Mouse (Mus musculus) heart, embryonic 13.5 days (tissue): ENCODE results near the gene Baiap2l2. TPM values are rescaled to one million over a fixed set of nuclear protein-coding genes. Genes with fewer than 3 reads are reported as not detected.
A peak's percentile ranks its signal among the peaks of the same experiment; 100 is the strongest.

Experiments
- ATAC-seq: fragments of 200-750 bp; cut with Nextera tagmentation; 2 replicates; pipeline ENCODE4 v1.8.0; 2017; ENCODE audit warnings: moderate TSS enrichment; ENCODE audit not compliant: insufficient number of reproducible peaks, low FRiP score, low TSS enrichment; ENCODE audit errors: extremely low read depth
- H3K27ac ChIP-seq: fragments of 300-500 bp; sonication (generic); replicated peaks from 2 replicates; pipeline ENCODE4 v1.5.1; 2015; ENCODE audit warnings: moderate library complexity, mild to moderate bottlenecking, inconsistent platforms
- H3K27me3 ChIP-seq: fragments of 300-500 bp; sonication (generic); replicated peaks from 2 replicates; pipeline ENCODE4 v1.6.1; 2015; ENCODE audit warnings: mild to moderate bottlenecking, inconsistent platforms
- H3K36me3 ChIP-seq: fragments of 300-500 bp; sonication (generic); 2 replicates; pipeline ENCODE4 v1.6.1; 2015; ENCODE audit warnings: mild to moderate bottlenecking, inconsistent platforms
- H3K4me1 ChIP-seq: fragments of 300-500 bp; sonication (generic); 2 replicates; pipeline ENCODE4 v1.6.1; 2015; ENCODE audit warnings: inconsistent platforms
- H3K4me2 ChIP-seq: fragments of 300-500 bp; sonication (generic); 2 replicates; pipeline ENCODE4 v1.6.1; 2015; ENCODE audit warnings: inconsistent platforms, mild to moderate bottlenecking, moderate library complexity
- H3K4me3 ChIP-seq: fragments of 300-500 bp; sonication (generic); 2 replicates; pipeline ENCODE4 v1.5.1; 2015; ENCODE audit warnings: moderate library complexity, mild to moderate bottlenecking, inconsistent platforms
- H3K9ac ChIP-seq: fragments of 300-500 bp; sonication (generic); 2 replicates; pipeline ENCODE4 v1.6.1; 2015; ENCODE audit warnings: inconsistent platforms, mild to moderate bottlenecking, moderate library complexity
- H3K9me3 ChIP-seq: fragments of 300-500 bp; sonication (generic); 2 replicates; pipeline ENCODE4 v1.6.1; 2016; ENCODE audit warnings: inconsistent platforms
- WGBS: fragments of 180-500 bp; shearing (Covaris S2); methylation state at CpG from one replicate; pipeline ENCODE4 v1.1.7; 2015; ENCODE audit warnings: mixed read lengths; 5-methylcytosine and 5-hydroxymethylcytosine counted together
- polyA plus RNA-seq: library from polyadenylated mRNA; unstranded; fragments of >200 nt; fragmentation: Nextera tagmentation; extraction: Ambion mirVana; gene quantifications from 2 replicates; pipeline ENCODE4 v1.2.1, GENCODE M21; 2015

Baiap2l2 gene
- 10.6 and 12.4 TPM in 2 replicates for polyA plus RNA-seq

- H3K27ac ChIP-seq = no peak within 1 kb of the TSS
- H3K27me3 ChIP-seq = no peaks in the 10 kb centered on the region
- 70% methylated on average over 10 of the region's 10 CpGs for WGBS
- H3K9ac ChIP-seq = no peak within 1 kb of the TSS
- no peak for ATAC-seq
- H3K4me2 ChIP-seq = no peak within 1 kb of the TSS
- peaks cover 4% of the 10 kb centered on the region; the same call in 1 of the 2 replicates for H3K4me1 ChIP-seq
- H3K9me3 ChIP-seq = no peaks in the 10 kb centered on the region
- H3K4me3 ChIP-seq = no peak within 1 kb of the TSS
- peaks cover 6% of the 10 kb centered on the region; the same call in 1 of the 2 replicates for H3K36me3 ChIP-seq
Measured at GRCm38 (mm10) chr15:79285399-79285798, at the start of gene Baiap2l2. TSS of gene Baiap2l2 (minus strand) at chr15:79285537.

GRCm38 (mm10) chr15:79333409-79333808, 48.1 kb upstream of the Baiap2l2 start:
- no peaks in the 10 kb centered on the region for H3K36me3 ChIP-seq
- ATAC-seq = peak; percentile 67
- 71% methylated on average over 4 of the region's 4 CpGs for WGBS
- H3K4me3 ChIP-seq = no peak overlapping the region
- no peak overlapping the region for H3K9ac ChIP-seq
- no peak overlapping the region for H3K4me2 ChIP-seq
- no peaks in the 10 kb centered on the region for H3K4me1 ChIP-seq
- 0 out of 2 replicates have a peak, but pooled peaks cover 3% of the 10 kb centered on the region for H3K27me3 ChIP-seq
- H3K9me3 ChIP-seq = no peaks in the 10 kb centered on the region
- H3K27ac ChIP-seq = no peak overlapping the region

GRCm38 (mm10) chr15:79330521-79330920, 45.2 kb upstream of the Baiap2l2 start:
- Histone ChIP-seq H3K27ac (no peak overlapping the region), H3K9me3 (no peaks in the 10 kb centered on the region), H3K4me1 (peaks cover 21% of the 10 kb centered on the region), H3K9ac (no peak overlapping the region), H3K36me3 (no peaks in the 10 kb centered on the region), H3K4me3 (no peak overlapping the region), H3K4me2 (no peak overlapping the region), H3K27me3 (no peaks in the 10 kb centered on the region)
- WGBS = 76% methylated on average over 4 of the region's 4 CpGs
- no peak for ATAC-seq

GRCm38 (mm10) chr15:79329979-79330363, 44.6 kb upstream of the Baiap2l2 start:
- Histone ChIP-seq H3K9ac (no peak overlapping the region), H3K27ac (no peak overlapping the region), H3K27me3 (no peaks in the 10 kb centered on the region), H3K4me3 (no peak overlapping the region), H3K36me3 (no peaks in the 10 kb centered on the region), H3K9me3 (no peaks in the 10 kb centered on the region), H3K4me2 (no peak overlapping the region), H3K4me1 (peaks cover 25% of the 10 kb centered on the region)
- WGBS = 84% methylated on average over 6 of the region's 6 CpGs
- no peak for ATAC-seq

GRCm38 (mm10) chr15:79329346-79329978, 44.1 kb upstream of the Baiap2l2 start:
- Histone ChIP-seq H3K9me3 (no peaks in the 10 kb centered on the region), H3K4me3 (no peak overlapping the region), H3K36me3 (no peaks in the 10 kb centered on the region), H3K27me3 (no peaks in the 10 kb centered on the region), H3K9ac (no peak overlapping the region), H3K4me2 (no peak overlapping the region), H3K27ac (no peak overlapping the region), H3K4me1 (peaks cover 27% of the 10 kb centered on the region)
- WGBS = 97% methylated on average over 6 of the region's 6 CpGs
- ATAC-seq = no peak

- ATAC-seq = no peak
- WGBS = 81% methylated on average over 4 of the region's 4 CpGs
Measured at GRCm38 (mm10) chr15:79328939-79329275, 43.6 kb upstream of the Baiap2l2 start.

GRCm38 (mm10) chr15:79328058-79328938, 43.0 kb upstream of the Baiap2l2 start, which contains the start of gene Pla2g6:
TSS of gene Pla2g6 (minus strand) at chr15:79328390.
- Histone ChIP-seq H3K9ac (peak within 1 kb of the TSS; percentile 84), H3K27ac (peak within 1 kb of the TSS; percentile 89), H3K4me3 (peak within 1 kb of the TSS; percentile 63), H3K36me3 (no peaks in the 10 kb centered on the region), H3K4me2 (peak within 1 kb of the TSS; percentile 79), H3K27me3 (no peaks in the 10 kb centered on the region), H3K9me3 (no peaks in the 10 kb centered on the region), H3K4me1 (peaks cover 39% of the 10 kb centered on the region)
- 4% methylated on average over 44 of the region's 46 CpGs for WGBS
- ATAC-seq = peak; percentile 93

More at GRCm38 (mm10) chr15:79328939-79329275, 43.6 kb upstream of the Baiap2l2 start:
- peak overlapping the region; percentile 81; the same call in 1 of the 2 replicates for H3K27ac ChIP-seq
- no peaks in the 10 kb centered on the region for H3K9me3 ChIP-seq
- no peak overlapping the region for H3K9ac ChIP-seq
- H3K4me1 ChIP-seq = peaks cover 33% of the 10 kb centered on the region
- H3K27me3 ChIP-seq = no peaks in the 10 kb centered on the region
- no peaks in the 10 kb centered on the region for H3K36me3 ChIP-seq
- peak overlapping the region; percentile 79 for H3K4me2 ChIP-seq
- no peak overlapping the region for H3K4me3 ChIP-seq

GRCm38 (mm10) chr15:79326971-79327961, 41.9 kb upstream of the Baiap2l2 start:
- H3K4me1 ChIP-seq = peaks cover 49% of the 10 kb centered on the region
- H3K9ac ChIP-seq = peak overlapping the region; percentile 84
- WGBS = 15% methylated on average over 20 of the region's 20 CpGs
- ATAC-seq = no peak
- H3K27ac ChIP-seq = peak overlapping the region; percentile 89
- H3K27me3 ChIP-seq = no peaks in the 10 kb centered on the region
- no peaks in the 10 kb centered on the region for H3K36me3 ChIP-seq
- peak overlapping the region; percentile 63 for H3K4me3 ChIP-seq
- no peaks in the 10 kb centered on the region for H3K9me3 ChIP-seq
- peak overlapping the region; percentile 79 for H3K4me2 ChIP-seq

- no peak overlapping the region for H3K9ac ChIP-seq
- H3K27ac ChIP-seq = 0 out of 2 replicates have a peak overlapping the region, but pooled peaks have one; percentile 7
- peak overlapping the region; percentile 79 for H3K4me2 ChIP-seq
- H3K36me3 ChIP-seq = no peaks in the 10 kb centered on the region
- H3K4me3 ChIP-seq = no peak overlapping the region
- no peaks in the 10 kb centered on the region for H3K27me3 ChIP-seq
- H3K4me1 ChIP-seq = peaks cover 59% of the 10 kb centered on the region
- 50% methylated on average over 4 of the region's 4 CpGs for WGBS
- no peaks in the 10 kb centered on the region for H3K9me3 ChIP-seq
- ATAC-seq = no peak
Measured at GRCm38 (mm10) chr15:79326264-79326663, 40.9 kb upstream of the Baiap2l2 start.

- Histone ChIP-seq H3K9me3 (no peaks in the 10 kb centered on the region), H3K4me3 (no peak overlapping the region), H3K27ac (0 out of 2 replicates have a peak overlapping the region, but pooled peaks have one; percentile 7), H3K27me3 (no peaks in the 10 kb centered on the region), H3K36me3 (no peaks in the 10 kb centered on the region), H3K4me1 (peaks cover 60% of the 10 kb centered on the region), H3K9ac (no peak overlapping the region), H3K4me2 (no peak overlapping the region)
- no peak for ATAC-seq
- whole genome bisulfite sequencing = 57% methylated on average over 3 of the region's 3 CpGs
Measured at GRCm38 (mm10) chr15:79325742-79326141, 40.4 kb upstream of the Baiap2l2 start.
